Mouse (Mus musculus): Measurements from ENCODE around the gene Sel1l3.

DNA sequence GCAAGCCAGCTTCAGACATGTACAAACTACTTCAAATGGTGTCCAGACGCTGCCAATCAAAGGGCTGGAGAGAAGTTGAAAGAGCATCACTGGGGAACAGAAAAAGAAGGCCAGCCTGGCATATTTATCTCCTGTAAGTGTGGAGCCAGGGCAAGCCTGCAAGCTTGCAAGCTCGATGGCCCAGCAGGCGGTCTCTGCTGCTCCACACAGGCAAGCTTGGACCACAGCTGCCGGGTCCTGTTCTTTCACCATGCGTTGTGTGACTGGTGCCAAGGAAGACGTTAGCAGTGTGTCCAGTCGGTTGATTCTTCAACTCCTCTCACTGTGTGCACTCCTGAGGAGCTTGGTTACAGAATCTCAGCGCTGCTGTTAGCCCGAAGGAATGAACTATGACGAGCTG is 12.9 kb downstream of the Sel1l3 start:
- TF ChIP-seq POLR2A (IDR thresholded peaks at IDR 0.05; ENCODE audit: low read depth, low read length) (no peak), CTCF (conservative IDR thresholded peaks at IDR 0.05; ENCODE audit: insufficient read depth, insufficient read length, low read depth, low read length) (no peak)

Data from kidney, adult 2 months (tissue).